Mouse (Mus musculus): ENCODE measurements around the gene Ubr4.

DNA sequence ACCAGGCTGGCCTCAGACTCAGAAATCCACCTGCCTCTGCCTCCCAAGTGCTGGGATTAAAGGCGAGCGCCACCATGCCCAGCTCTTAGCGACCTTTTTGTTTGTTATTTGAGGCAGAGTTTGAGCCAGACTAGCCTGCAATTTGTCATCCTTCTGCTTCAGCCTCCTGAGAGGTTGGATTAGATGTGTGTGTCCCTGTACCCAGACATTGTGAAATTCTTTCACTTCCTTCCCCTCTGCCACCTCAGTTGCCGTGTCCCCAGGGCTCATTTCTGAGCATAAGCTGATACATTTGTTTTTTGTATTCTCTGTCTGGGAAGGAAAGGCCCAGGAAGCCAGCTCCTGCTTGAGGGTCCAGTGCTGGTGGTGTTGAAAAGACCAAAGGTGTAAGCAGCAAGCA is 11.6 kb upstream of the Ubr4 start:
- TF ChIP-seq MAFK (IDR thresholded peaks at IDR 0.05; ENCODE audit: insufficient read depth, low read depth, low read length) (no peak), ZC3H11A (IDR thresholded peaks at IDR 0.05; ENCODE audit: borderline replicate concordance, low read depth, low read length) (no peak), ZNF384 (IDR thresholded peaks at IDR 0.05; ENCODE audit: low read depth, low read length) (no peak)

All from ES-E14 (cell line).